Mouse (Mus musculus) R1 (cell line): ENCODE measurements around the gene Itm2c.

Source experiments
- DNase-seq: peaks from one replicate; pipeline ENCODE4 v3.0.0-alpha.2; 2018; ENCODE audit warnings: low read depth, low spot score

The Itm2c gene

GRCm38 (mm10) chr1:85899388-85899761, 5.3 kb downstream of the Itm2c start:
- DNase-seq: peak; percentile 61

- DNase-seq: no peak
Observed at GRCm38 (mm10) chr1:85900521-85901333, 6.6 kb downstream of the Itm2c start.

GRCm38 (mm10) chr1:85901516-85902107, 7.5 kb downstream of the Itm2c start:
- DNase-seq: no peak

- DNase-seq: no peak
Observed at GRCm38 (mm10) chr1:85902108-85902561, 8.1 kb downstream of the Itm2c start.

GRCm38 (mm10) chr1:85906892-85907291, 12.8 kb downstream of the Itm2c start:
- no peak for DNase-seq

- DNase-seq: peak; percentile 44
Observed at GRCm38 (mm10) chr1:85908754-85909590, 14.9 kb downstream of the Itm2c start.

GRCm38 (mm10) chr1:85913078-85913755, 19.1 kb downstream of the Itm2c start:
- no peak for DNase-seq

- DNase-seq: no peak
Observed at GRCm38 (mm10) chr1:85915890-85916289, 21.8 kb downstream of the Itm2c start.

GRCm38 (mm10) chr1:85916830-85917450, 22.9 kb downstream of the Itm2c start:
- DNase-seq: peak; percentile 81

- DNase-seq: no peak
Observed at GRCm38 (mm10) chr1:85919621-85920020, 25.5 kb downstream of the Itm2c start.

GRCm38 (mm10) chr1:85921725-85922124, 27.6 kb downstream of the Itm2c start:
- DNase-seq: no peak

GRCm38 (mm10) chr1:85922127-85922864, 28.2 kb downstream of the Itm2c start:
- DNase-seq: no peak

- DNase-seq: no peak
Observed at GRCm38 (mm10) chr1:85922865-85923211, 28.8 kb downstream of the Itm2c start.

- no peak for DNase-seq
Observed at GRCm38 (mm10) chr1:85925183-85925582, 31.1 kb downstream of the Itm2c start.

- DNase-seq: peak; percentile 62
Observed at GRCm38 (mm10) chr1:85928057-85928687, 34.1 kb downstream of the Itm2c start, which contains the start of gene 4933407L21Rik. TSS of gene 4933407L21Rik (plus strand) at chr1:85928483.

- no peak for DNase-seq
Observed at GRCm38 (mm10) chr1:85928688-85929065, 34.6 kb downstream of the Itm2c start.

GRCm38 (mm10) chr1:85929406-85929805, 35.3 kb downstream of the Itm2c start:
- peak; percentile 62 for DNase-seq

GRCm38 (mm10) chr1:85931170-85931569, 37.1 kb downstream of the Itm2c start:
- DNase-seq: no peak

GRCm38 (mm10) chr1:85933226-85933625, 39.1 kb downstream of the Itm2c start:
- DNase-seq: no peak
